Mouse (Mus musculus): ENCODE data around the gene Rab6b.

- TF ChIP-seq CTCF (IDR thresholded peaks at IDR 0.05; ENCODE audit: low read depth, low read length) (no peak), POLR2AphosphoS5 (IDR thresholded peaks at IDR 0.05; ENCODE audit: insufficient replicate concordance, low read depth, low read length) (no peak), GATA1 (IDR thresholded peaks at IDR 0.05; ENCODE audit: borderline replicate concordance, low read length) (no peak)
These were observed 29.2 kb upstream of the Rab6b start for GRCm38 (mm10) chr9:103082246-103082975.
